Mouse (Mus musculus) megakaryocyte, embryonic 14.5 days (primary cell): Measurements from ENCODE around the gene Sema3f.

ENCODE experiments used
- FLI1 ChIP-seq: IDR thresholded peaks from 2 replicates; pipeline ENCODE4 v1.6.1; 2012; ENCODE audit warnings: low read length, inconsistent platforms, mixed read lengths
- GATA1 ChIP-seq: IDR thresholded peaks from 3 replicates; pipeline ENCODE4 v1.6.1; 2012; ENCODE audit warnings: mixed read lengths, low read length, inconsistent platforms, borderline replicate concordance

- TF ChIP-seq GATA1, result no peak
- no peak for TF ChIP-seq FLI1
Measured at GRCm38 (mm10) chr9:107676302-107676701, 34.0 kb downstream of the Sema3f start.
